Mouse (Mus musculus) heart, postnatal 14 days (tissue): ENCODE measurements around the gene Wdr82. TPM values are rescaled to one million over a fixed set of nuclear protein-coding genes. Genes with fewer than 3 reads are reported as not detected.
A peak's percentile ranks its signal among the peaks of the same experiment; 100 is the strongest.
"Not testable (repeated sequence)": the region's sequence is repeated elsewhere in the genome, so short reads cannot be mapped to it uniquely, and the experiment has no call there.

Experiments
- DNase-seq, 2 experiments: peaks; one replicate each; pipeline ENCODE4 v3.0.0; 2021 to 2022
- intact Hi-C: fragments of 180-260 bp; cut with DNase I; formaldehyde crosslinking; loops from one replicate; pipeline ENCODE4 v1.15.1; 2025
- total RNA-seq, 2 experiments: library from RNA; stranded (reverse); gene quantifications; 2 replicates each; pipeline ENCODE4 v1.2.3; 2021

Gene Wdr82
- total RNA-seq, 2 experiments from 2014 or later, result 54.4 to 63.1 TPM

- DNase-seq, result no peak
- intact Hi-C loops, result loop anchor here (5.0 kb wide), 2 partner anchors 53 to 118 kb away; no protein-coding TSS in a partner anchor
Observed at GRCm38 (mm10) chr9:106159237-106159636, 11.5 kb upstream of the Wdr82 start.

GRCm38 (mm10) chr9:106159784-106160301 lies 10.9 kb upstream of the Wdr82 start:
- peak; percentile 96 to 98 for DNase-seq
- intact Hi-C loops, result loop anchor here (5.0 kb wide), 2 partner anchors 52 to 117 kb away; no protein-coding TSS in a partner anchor

GRCm38 (mm10) chr9:106160426-106160825 lies 10.3 kb upstream of the Wdr82 start:
- intact Hi-C loops, result no loop called here
- DNase-seq, result no peak

GRCm38 (mm10) chr9:106166709-106167108 lies 4.0 kb upstream of the Wdr82 start:
- intact Hi-C loops, result no loop called here
- no peak for DNase-seq

- DNase-seq, result no peak
- intact Hi-C loops, result no loop called here
Observed at GRCm38 (mm10) chr9:106167241-106167640, 3.5 kb upstream of the Wdr82 start.

- intact Hi-C loops, result no loop called here
- DNase-seq, result no peak
Observed at GRCm38 (mm10) chr9:106167703-106168102, 3.0 kb upstream of the Wdr82 start.

- intact Hi-C loops, result not testable (repeated sequence)
Observed at GRCm38 (mm10) chr9:106169006-106169405, 1.7 kb upstream of the Wdr82 start.

GRCm38 (mm10) chr9:106169917-106170316 lies 811 bp upstream of the Wdr82 start:
- DNase-seq, result no peak
- intact Hi-C loops, result loop anchor here (2.0 kb wide), 1 partner anchor 43 kb away; no protein-coding TSS in a partner anchor

More at GRCm38 (mm10) chr9:106169006-106169405, 1.7 kb upstream of the Wdr82 start:
- DNase-seq, result not testable (repeated sequence)

- intact Hi-C loops, result loop anchor here (2.0 kb wide), 1 partner anchor 41 kb away; no protein-coding TSS in a partner anchor
- peak; percentile 77 to 79 for DNase-seq
Observed at GRCm38 (mm10) chr9:106171346-106172158, 824 bp downstream of the Wdr82 start.

GRCm38 (mm10) chr9:106172527-106172926 lies 1.8 kb downstream of the Wdr82 start:
- DNase-seq, result no peak
- intact Hi-C loops, result no loop called here

- intact Hi-C loops, result no loop called here
- DNase-seq, result no peak
Observed at GRCm38 (mm10) chr9:106173363-106173762, 2.6 kb downstream of the Wdr82 start.

- intact Hi-C loops, result no loop called here
- DNase-seq, result no peak
Observed at GRCm38 (mm10) chr9:106175552-106176200, 4.9 kb downstream of the Wdr82 start.

GRCm38 (mm10) chr9:106176769-106177168 lies 6.0 kb downstream of the Wdr82 start:
- intact Hi-C loops, result no loop called here
- no peak for DNase-seq

- intact Hi-C loops, result no loop called here
- no peak for DNase-seq
Observed at GRCm38 (mm10) chr9:106177799-106178198, 7.1 kb downstream of the Wdr82 start.

GRCm38 (mm10) chr9:106179454-106179853 lies 8.7 kb downstream of the Wdr82 start:
- intact Hi-C loops, result no loop called here

GRCm38 (mm10) chr9:106179964-106180363 lies 9.2 kb downstream of the Wdr82 start:
- intact Hi-C loops, result no loop called here
- no peak for DNase-seq

More at GRCm38 (mm10) chr9:106179454-106179853, 8.7 kb downstream of the Wdr82 start:
- DNase-seq, result no peak

GRCm38 (mm10) chr9:106182146-106182545 lies 11.4 kb downstream of the Wdr82 start:
- intact Hi-C loops, result no loop called here
- DNase-seq, result no peak

GRCm38 (mm10) chr9:106183996-106184395 lies 13.3 kb downstream of the Wdr82 start:
- intact Hi-C loops, result no loop called here
- DNase-seq, result no peak

- intact Hi-C loops, result no loop called here
- no peak for DNase-seq
Observed at GRCm38 (mm10) chr9:106191355-106191754, 20.6 kb downstream of the Wdr82 start.

GRCm38 (mm10) chr9:106192024-106192423 lies 21.3 kb downstream of the Wdr82 start:
- DNase-seq, result no peak
- intact Hi-C loops, result no loop called here

GRCm38 (mm10) chr9:106192998-106193397 lies 22.3 kb downstream of the Wdr82 start:
- intact Hi-C loops, result no loop called here
- DNase-seq, result no peak
